ENCODE assay signal across 22 mouse cellular contexts in the genomic region with DNA sequence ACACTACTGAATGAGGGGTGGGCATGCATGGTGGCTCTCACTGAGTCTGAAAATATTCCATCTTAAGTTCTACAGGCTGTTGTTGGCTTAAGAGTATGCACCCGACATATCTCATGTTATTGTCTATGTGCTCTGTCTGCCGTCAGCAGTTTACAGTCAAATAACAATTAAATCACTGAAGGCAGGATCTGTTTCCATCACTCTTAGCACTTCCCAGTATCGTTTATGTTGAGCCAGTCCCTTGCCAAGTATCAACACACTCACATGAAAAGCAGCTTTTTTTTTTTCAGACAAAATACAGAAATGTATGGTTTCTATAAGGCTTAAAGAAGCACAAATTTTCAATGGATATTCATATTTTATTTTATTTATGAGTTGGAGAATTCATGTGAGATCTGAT.
"Had no signal": no experiment of that assay in that cellular context is flagged by ENCODE, and none has a peak within 500 bp of the region (broad histone marks: within the 10 kb centered on the region; RNA-seq: fewer than 3 reads in every experiment).

No protein-coding gene starts in this region.

- DNase-seq: kidney, adult 18-20 months; kidney, adult 9 months; kidney, postnatal 25 days; layer of hippocampus, adult 9-11 months; liver, postnatal 0 days; lung, postnatal 10 days; retina, postnatal 1 day; right cerebral cortex, postnatal 25 days; spleen, adult 18-20 months; thymus, postnatal 25 days had no signal

- H3K36me3 ChIP-seq: limb, embryonic 15.5 days; midbrain, embryonic 12.5 days; midbrain, embryonic 15.5 days; neural tube, embryonic 12.5 days; neural tube, embryonic 15.5 days; stomach, embryonic 15.5 days had no signal

- H3K9ac ChIP-seq: limb, embryonic 15.5 days; liver, embryonic 14.5 days; liver, postnatal 0 days; midbrain, embryonic 12.5 days; midbrain, embryonic 15.5 days; neural tube, embryonic 12.5 days; neural tube, embryonic 15.5 days; stomach, embryonic 15.5 days had no signal

- H3K9me3 ChIP-seq: limb, embryonic 15.5 days; midbrain, embryonic 12.5 days; midbrain, embryonic 15.5 days; neural tube, embryonic 12.5 days; neural tube, embryonic 15.5 days; stomach, embryonic 15.5 days had no signal

- ATAC-seq: intestine, embryonic 16.5 days; liver, postnatal 0 days; midbrain, embryonic 15.5 days had no signal

- H3K4me3 ChIP-seq: layer of hippocampus, adult 2 months; limb, embryonic 15.5 days; midbrain, embryonic 12.5 days; midbrain, embryonic 15.5 days; neural tube, embryonic 12.5 days; neural tube, embryonic 15.5 days; stomach, embryonic 15.5 days had no signal

- H3K27me3 ChIP-seq: limb, embryonic 15.5 days; midbrain, embryonic 12.5 days; midbrain, embryonic 15.5 days; neural tube, embryonic 12.5 days; neural tube, embryonic 15.5 days; stomach, embryonic 15.5 days had no signal

- H3K27ac ChIP-seq: kidney, postnatal 0 days; layer of hippocampus, adult 2 months; limb, embryonic 15.5 days; liver, embryonic 14.5 days; macrophage; midbrain, embryonic 12.5 days; midbrain, embryonic 15.5 days; neural tube, embryonic 12.5 days; neural tube, embryonic 15.5 days; stomach, embryonic 15.5 days had no signal

- H3K4me1 ChIP-seq: stomach, embryonic 15.5 days had no signal

- H3K4me2 ChIP-seq: limb, embryonic 15.5 days; liver, embryonic 11.5 days; midbrain, embryonic 12.5 days; midbrain, embryonic 15.5 days; neural tube, embryonic 12.5 days; neural tube, embryonic 15.5 days; stomach, embryonic 15.5 days had no signal
